Mouse (Mus musculus) lung, adult 2 months (tissue): ENCODE measurements at regions not wholly inside any gene's neighbourhood (a gene's known extent, or its start where the extent isn't known, plus 50 kb on each side); places are given as distances from the start of the nearest gene placed in this dataset.

ENCODE experiments used
- CTCF ChIP-seq: fragments of 200-500 bp; IDR thresholded peaks from 2 replicates; pipeline ENCODE4 v1.5.1; 2011; ENCODE audit warnings: mild to moderate bottlenecking, low read length, control low read depth; ENCODE audit not compliant: insufficient read depth
- POLR2A ChIP-seq: fragments of 200-500 bp; IDR thresholded peaks from 2 replicates; pipeline ENCODE4 v1.6.1; 2011; ENCODE audit warnings: low read depth, mild to moderate bottlenecking, control low read depth, low read length, borderline replicate concordance; ENCODE audit errors: extremely low read depth

DNA sequence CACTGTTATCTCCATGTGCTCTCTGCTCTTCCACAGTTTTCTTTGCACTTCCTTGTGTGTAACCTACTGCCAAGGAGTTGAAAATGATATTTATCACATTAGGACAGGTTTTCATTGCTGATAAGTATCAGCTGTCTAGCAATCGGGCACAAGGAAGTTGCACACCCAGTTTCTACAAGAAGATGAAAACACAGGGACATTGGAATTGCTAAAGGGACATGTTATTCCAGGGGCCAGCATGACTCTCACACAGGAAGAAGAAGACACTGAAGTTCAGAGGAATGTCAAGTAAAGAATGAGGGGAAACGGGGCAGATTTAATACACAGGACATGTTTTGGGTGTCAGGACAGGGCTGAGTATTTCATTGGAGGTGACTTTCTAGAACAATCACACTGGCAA is 214.8 kb upstream of the Rbms1 start:
- TF ChIP-seq POLR2A (no peak), CTCF (no peak)
